Mouse (Mus musculus) intestine, postnatal 0 days (tissue): ENCODE measurements around the gene Stard3. TPM values are rescaled to one million over a fixed set of nuclear protein-coding genes. Genes with fewer than 3 reads are reported as not detected.

ENCODE experiments used
- ATAC-seq: fragments of 200-750 bp; cut with Nextera tagmentation; 2 replicates; pipeline ENCODE4 v1.8.0; 2017; ENCODE audit warnings: mild to moderate bottlenecking, moderate TSS enrichment, moderate library complexity
- H3K27ac ChIP-seq: fragments of 300-500 bp; sonication (generic); 2 replicates; pipeline ENCODE4 v1.5.1; 2014; ENCODE audit warnings: mild to moderate bottlenecking, low read depth, low read length, moderate library complexity
- H3K27me3 ChIP-seq: fragments of 300-500 bp; sonication (generic); replicated peaks from 2 replicates; pipeline ENCODE4 v1.6.1; 2014; ENCODE audit warnings: low read length, mixed read lengths; ENCODE audit not compliant: control insufficient read depth, insufficient read depth
- H3K36me3 ChIP-seq: fragments of 300-500 bp; sonication (generic); 2 replicates; pipeline ENCODE4 v1.6.1; 2014; ENCODE audit warnings: mild to moderate bottlenecking, moderate library complexity; ENCODE audit not compliant: control insufficient read depth, insufficient read depth
- H3K4me1 ChIP-seq: fragments of 300-500 bp; sonication (generic); replicated peaks from 2 replicates; pipeline ENCODE4 v1.6.1; 2014; ENCODE audit warnings: antibody characterized with exemption, low read length, mixed read lengths; ENCODE audit not compliant: control insufficient read depth, insufficient read depth
- H3K4me2 ChIP-seq: fragments of 300-500 bp; sonication (generic); replicated peaks from 2 replicates; pipeline ENCODE4 v1.6.1; 2014; ENCODE audit warnings: low read depth, mild to moderate bottlenecking, moderate library complexity
- H3K4me3 ChIP-seq: fragments of 300-500 bp; sonication (generic); 2 replicates; pipeline ENCODE4 v1.5.1; 2014; ENCODE audit warnings: low read depth, low read length
- H3K9ac ChIP-seq: fragments of 300-500 bp; sonication (generic); 2 replicates; pipeline ENCODE4 v1.6.1; 2014; ENCODE audit warnings: mild to moderate bottlenecking, low read depth, low read length
- H3K9me3 ChIP-seq: fragments of 300-500 bp; sonication (generic); 2 replicates; pipeline ENCODE4 v1.6.1; 2016; ENCODE audit warnings: mixed run types; ENCODE audit not compliant: control insufficient read depth
- CTCF ChIP-seq: sonication (generic); IDR thresholded peaks from 2 replicates; pipeline ENCODE4 v1.5.1; 2016; ENCODE audit warnings: low read depth, mild to moderate bottlenecking, control low read depth, antibody characterized with exemption, moderate library complexity
- WGBS: fragments of 180-500 bp; shearing (Covaris S2); extraction: QIAGEN DNeasy Blood & Tissue Kit; methylation state at CpG from one replicate; pipeline ENCODE4 v1.1.7; 2014; 5-methylcytosine and 5-hydroxymethylcytosine counted together
- polyA plus RNA-seq: library from polyadenylated mRNA; unstranded; fragments of >200 nt; fragmentation: Nextera tagmentation; extraction: Ambion mirVana; gene quantifications from 2 replicates; pipeline ENCODE4 v1.2.1, GENCODE M21; 2015

Gene Stard3
- polyA plus RNA-seq, 1 experiment from 2014 or later: 29.0 TPM

DNA sequence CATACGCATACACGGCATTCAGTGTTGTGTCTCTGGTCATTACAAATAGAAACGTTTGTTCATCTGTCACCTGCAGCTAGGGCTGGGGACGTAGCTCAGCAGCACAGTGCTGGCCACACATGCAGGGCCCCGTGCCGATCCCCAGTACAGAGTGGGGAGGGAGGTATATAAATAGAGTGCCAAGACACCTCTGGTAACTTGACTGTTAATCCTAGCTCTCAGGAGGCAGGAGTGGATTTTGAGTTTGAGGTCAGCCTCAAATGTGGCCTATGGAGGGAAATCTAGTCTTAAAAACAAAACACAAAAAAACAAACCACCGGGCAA, 9.7 kb downstream of the Stard3 start:
- Histone ChIP-seq H3K4me3 (no peak overlapping the region), H3K27me3 (no peaks in the 10 kb centered on the region), H3K9me3 (no peaks in the 10 kb centered on the region), H3K4me1 (no peaks in the 10 kb centered on the region), H3K9ac (no peak overlapping the region), H3K36me3 (no peaks in the 10 kb centered on the region; the same call in 1 of the 2 replicates), H3K4me2 (no peak overlapping the region), H3K27ac (no peak overlapping the region)
- WGBS: 77% methylated on average over 7 of the region's 7 CpGs
- TF ChIP-seq CTCF: no peak
- ATAC-seq: no peak

DNA sequence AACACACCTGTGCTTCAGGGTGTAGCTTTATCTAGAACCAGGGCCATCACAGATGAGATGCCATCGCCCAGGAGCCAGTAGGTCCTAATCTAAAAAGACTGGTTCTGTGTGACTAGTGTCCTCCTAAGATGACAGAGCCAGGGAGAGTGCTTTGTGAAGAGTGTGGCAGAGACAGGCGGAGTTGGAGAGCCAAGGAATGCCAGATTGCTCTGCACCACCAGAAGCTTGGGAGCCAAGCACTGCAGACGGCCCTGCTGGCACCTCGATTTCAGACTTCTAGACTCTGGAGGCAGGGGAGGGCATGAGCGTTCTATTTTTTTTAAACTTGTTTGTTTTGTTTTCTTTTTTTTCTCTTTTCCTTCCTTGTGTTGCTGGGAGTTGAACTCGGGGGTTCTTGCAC, 11.2 kb downstream of the Stard3 start:
- H3K27ac ChIP-seq: no peak overlapping the region
- WGBS: 74% methylated on average over 6 of the region's 6 CpGs
- no peaks in the 10 kb centered on the region for H3K9me3 ChIP-seq
- H3K9ac ChIP-seq: 0 out of 2 replicates have a peak overlapping the region, but pooled peaks have one; percentile 7
- H3K27me3 ChIP-seq: no peaks in the 10 kb centered on the region
- H3K4me2 ChIP-seq: no peak overlapping the region
- H3K4me1 ChIP-seq: no peaks in the 10 kb centered on the region
- peaks cover 5% of the 10 kb centered on the region; the same call in 1 of the 2 replicates for H3K36me3 ChIP-seq
- no peak overlapping the region for H3K4me3 ChIP-seq
- ATAC-seq: no peak
- TF ChIP-seq CTCF: no peak

DNA sequence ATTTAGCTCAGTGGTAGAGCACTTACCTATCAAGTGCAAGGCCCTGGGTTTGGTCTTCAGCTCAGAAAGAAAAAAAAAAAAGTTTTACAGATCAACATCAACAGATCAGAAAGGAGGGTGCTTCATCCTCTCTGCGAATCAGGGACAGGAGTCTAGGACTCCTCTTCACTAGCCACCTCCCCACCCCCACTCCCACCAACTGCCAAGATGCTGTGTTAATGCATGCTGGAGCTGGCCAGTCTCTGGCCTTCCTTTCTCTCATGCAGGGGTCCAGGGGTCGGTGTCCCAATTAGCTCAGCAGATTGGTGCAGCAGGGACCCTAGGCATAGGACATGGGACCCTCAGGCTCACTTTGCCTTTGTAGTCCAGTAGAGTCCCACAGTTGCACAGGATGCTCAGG, 12.4 kb downstream of the Stard3 start:
- Histone ChIP-seq H3K36me3 (peaks cover 18% of the 10 kb centered on the region), H3K9me3 (no peaks in the 10 kb centered on the region), H3K27ac (no peak overlapping the region), H3K4me1 (no peaks in the 10 kb centered on the region), H3K9ac (no peak overlapping the region), H3K4me3 (no peak overlapping the region), H3K27me3 (no peaks in the 10 kb centered on the region), H3K4me2 (no peak overlapping the region)
- TF ChIP-seq CTCF: no peak
- no peak for ATAC-seq
- 86% methylated on average over 2 of the region's 2 CpGs for WGBS

DNA sequence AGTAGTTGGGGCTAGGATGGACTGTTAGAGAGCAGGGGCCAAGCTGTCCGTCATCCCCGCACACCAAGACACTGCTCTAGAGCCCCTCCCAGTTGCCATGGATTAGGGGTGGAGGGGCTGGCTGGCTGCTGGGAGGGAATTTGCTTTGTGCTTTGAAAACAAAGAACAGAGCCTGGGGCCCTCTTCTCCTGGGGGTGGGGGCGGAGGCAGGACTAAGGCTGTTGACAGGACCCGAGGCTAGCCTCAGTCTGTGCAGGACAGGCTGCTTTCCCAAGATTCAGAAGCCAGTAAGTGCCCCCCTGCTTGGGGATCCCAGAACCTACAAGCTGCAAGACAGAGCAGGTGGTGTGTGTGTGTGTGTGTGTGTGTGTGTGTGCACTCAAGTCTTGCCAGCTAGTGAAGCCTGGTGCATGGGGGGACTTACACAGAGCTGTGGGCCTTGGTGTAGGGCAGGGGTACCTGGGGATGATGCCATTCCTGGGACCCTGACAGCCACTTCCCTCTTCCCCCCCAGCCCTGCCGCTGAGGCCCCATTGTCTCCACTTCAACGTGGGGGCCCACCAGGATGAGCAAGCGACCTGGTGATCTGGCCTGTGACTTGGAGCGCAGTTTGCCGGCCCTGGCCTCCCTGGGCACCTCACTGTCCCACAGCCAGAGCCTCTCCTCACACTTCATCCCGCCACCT, 13.5 kb downstream of the Stard3 start:
- WGBS: 67% methylated on average over 10 of the region's 10 CpGs
- no peak for ATAC-seq

DNA sequence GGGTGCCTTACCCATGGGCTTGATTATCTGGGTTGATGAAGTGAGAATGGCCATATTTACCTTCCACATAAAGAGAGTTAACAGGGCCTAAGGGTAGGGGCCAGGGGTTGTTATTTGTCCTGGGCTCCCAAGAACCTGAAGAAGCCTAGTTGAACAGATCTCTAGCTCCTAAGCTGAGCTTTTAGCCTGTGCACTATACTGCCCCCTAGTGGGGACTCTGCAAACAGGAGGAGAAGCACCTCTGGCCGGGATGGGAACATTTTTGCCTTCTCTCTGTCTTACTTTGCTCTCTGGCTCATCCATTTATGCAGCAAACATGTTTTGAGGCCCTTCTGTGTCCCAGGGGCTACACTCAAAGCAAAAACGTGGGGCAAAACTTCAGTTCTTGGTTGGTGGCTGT, 14.2 kb downstream of the Stard3 start:
- Histone ChIP-seq H3K4me2 (no peak overlapping the region), H3K27me3 (no peaks in the 10 kb centered on the region), H3K4me3 (no peak overlapping the region), H3K9me3 (no peaks in the 10 kb centered on the region), H3K4me1 (no peaks in the 10 kb centered on the region), H3K36me3 (peaks cover 36% of the 10 kb centered on the region), H3K9ac (no peak overlapping the region), H3K27ac (no peak overlapping the region)
- 9% methylated on average over 2 of the region's 2 CpGs for WGBS
- ATAC-seq: 0 out of 2 replicates have a peak, but pooled peaks have one; percentile 21
- peak; percentile 95 for TF ChIP-seq CTCF

More for the DNA sequence above, 13.5 kb downstream of the Stard3 start:
- Histone ChIP-seq H3K27me3 (no peaks in the 10 kb centered on the region), H3K4me1 (no peaks in the 10 kb centered on the region), H3K27ac (no peak overlapping the region), H3K9me3 (no peaks in the 10 kb centered on the region), H3K4me3 (no peak overlapping the region), H3K9ac (no peak overlapping the region), H3K36me3 (peaks cover 29% of the 10 kb centered on the region), H3K4me2 (no peak overlapping the region)
- TF ChIP-seq CTCF: no peak

DNA sequence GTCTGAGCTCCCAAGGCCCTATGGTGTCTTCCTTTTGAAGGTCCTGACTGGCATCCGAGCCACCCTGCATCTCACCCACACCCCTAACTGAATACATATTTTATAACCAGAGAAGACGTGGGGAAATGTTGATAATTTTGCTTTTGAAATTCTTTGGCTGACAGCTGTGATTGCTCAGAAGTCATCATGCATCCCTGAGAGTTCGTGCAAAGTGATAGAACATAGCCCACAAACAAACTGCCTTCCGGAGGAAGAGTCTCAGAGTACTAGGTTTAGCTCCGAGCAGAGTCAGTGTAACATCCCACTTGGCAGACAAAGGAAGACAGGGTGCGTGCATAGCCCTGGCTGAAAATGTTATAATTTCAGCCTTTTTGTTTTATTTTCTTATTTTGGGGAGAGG, 15.1 kb downstream of the Stard3 start:
- Histone ChIP-seq H3K27ac (no peak overlapping the region), H3K36me3 (peaks cover 44% of the 10 kb centered on the region), H3K9ac (no peak overlapping the region), H3K4me3 (no peak overlapping the region), H3K4me1 (no peaks in the 10 kb centered on the region), H3K4me2 (no peak overlapping the region), H3K9me3 (no peaks in the 10 kb centered on the region), H3K27me3 (no peaks in the 10 kb centered on the region)
- WGBS: 85% methylated on average over 6 of the region's 6 CpGs
- ATAC-seq: no peak
- no peak for TF ChIP-seq CTCF
